Mouse (Mus musculus): ENCODE data around the gene St6galnac6. TPM values are rescaled to one million over a fixed set of nuclear protein-coding genes. Genes with fewer than 3 reads are reported as not detected.

The St6galnac6 gene
- polyA plus RNA-seq, 2 experiments from 2014 or later, result 2.5 to 3.4 TPM

Other genes starting within 250 kb of the St6galnac6 start
- 10 to 100 TPM; 38.8 to 51.6 TPM for gene Ciz1, start 247.4 kb upstream of the St6galnac6 start, polyA plus RNA-seq (2017; shearing (Covaris generic))
- gene Dnm1, start 246.4 kb upstream of the St6galnac6 start, polyA plus RNA-seq (2017; shearing (Covaris generic)), result not detected
- gene 1110008P14Rik, start 217.8 kb upstream of the St6galnac6 start, polyA plus RNA-seq (2017; shearing (Covaris generic)), result 10 to 100 TPM; 70.3 to 75.4 TPM
- not detected for gene Lcn2, start 211.5 kb upstream of the St6galnac6 start, polyA plus RNA-seq (2017; shearing (Covaris generic))
- gene Ptges2, start 203.8 kb upstream of the St6galnac6 start, polyA plus RNA-seq (2017; shearing (Covaris generic)), result 1 to 10 TPM; 1.0 to 1.6 TPM
- gene Naif1, start 149.3 kb upstream of the St6galnac6 start, polyA plus RNA-seq (2017; shearing (Covaris generic)), result 1 to 10 TPM; 5.2 TPM
- gene Slc25a25, start 148.3 kb upstream of the St6galnac6 start, polyA plus RNA-seq (2017; shearing (Covaris generic)), result 1 to 10 TPM; 3.3 to 4.0 TPM
- 10 to 100 TPM; 40.3 to 47.5 TPM for gene Fam102a, start 64.4 kb upstream of the St6galnac6 start, polyA plus RNA-seq (2017; shearing (Covaris generic))
- gene Dpm2, start 28.9 kb upstream of the St6galnac6 start, polyA plus RNA-seq (2017; shearing (Covaris generic)), result 100 to 1,000 TPM; 107 to 124 TPM
- not detected for gene Pip5kl1, start 24.9 kb upstream of the St6galnac6 start, polyA plus RNA-seq (2017; shearing (Covaris generic))
- gene 9430097D07Rik, start 24.0 kb upstream of the St6galnac6 start, polyA plus RNA-seq (2017; shearing (Covaris generic)), result not detected
- 10 to 100 TPM; 30.7 to 39.8 TPM for gene St6galnac4, start 12.6 kb upstream of the St6galnac6 start, polyA plus RNA-seq (2017; shearing (Covaris generic))
- gene Ak1, start 22.0 kb downstream of the St6galnac6 start, polyA plus RNA-seq (2017; shearing (Covaris generic)), result under 1 TPM; 0.16 to 0.48 TPM
- not detected for gene Eng, start 46.9 kb downstream of the St6galnac6 start, polyA plus RNA-seq (2017; shearing (Covaris generic))
- gene Fpgs, start 104.4 kb downstream of the St6galnac6 start, polyA plus RNA-seq (2017; shearing (Covaris generic)), result 1 to 10 TPM; 3.8 to 6.2 TPM
- gene Cdk9, start 113.4 kb downstream of the St6galnac6 start, polyA plus RNA-seq (2017; shearing (Covaris generic)), result 10 to 100 TPM; 26.2 to 26.4 TPM
- 10 to 100 TPM; 62.2 to 84.6 TPM for gene Sh2d3c, start 121.3 kb downstream of the St6galnac6 start, polyA plus RNA-seq (2017; shearing (Covaris generic))
- under 1 TPM in 1 of 2 experiments, not detected in 1; 0.99 TPM for gene 6330409D20Rik, start 141.3 kb downstream of the St6galnac6 start, polyA plus RNA-seq (2017; shearing (Covaris generic))
- gene Tor2a, start 157.5 kb downstream of the St6galnac6 start, polyA plus RNA-seq (2017; shearing (Covaris generic)), result 10 to 100 TPM; 58.9 to 62.2 TPM
- gene Ttc16, start 175.9 kb downstream of the St6galnac6 start, polyA plus RNA-seq (2017; shearing (Covaris generic)), result under 1 TPM; 0.61 to 0.65 TPM
- gene Ptrh1, start 176.1 kb downstream of the St6galnac6 start, polyA plus RNA-seq (2017; shearing (Covaris generic)), result 1 to 10 TPM; 4.9 to 6.3 TPM
- gene Cfap157, start 184.7 kb downstream of the St6galnac6 start, polyA plus RNA-seq (2017; shearing (Covaris generic)), result not detected
- gene Stxbp1, start 247.5 kb downstream of the St6galnac6 start, polyA plus RNA-seq (2017; shearing (Covaris generic)), result 1 to 10 TPM; 2.4 to 2.9 TPM